Mouse (Mus musculus): ENCODE measurements around the gene Ntrk3. TPM values are rescaled to one million over a fixed set of nuclear protein-coding genes. Genes with fewer than 3 reads are reported as not detected.

The Ntrk3 gene
- polyA plus RNA-seq, 1 experiment: 75.7 TPM

DNA sequence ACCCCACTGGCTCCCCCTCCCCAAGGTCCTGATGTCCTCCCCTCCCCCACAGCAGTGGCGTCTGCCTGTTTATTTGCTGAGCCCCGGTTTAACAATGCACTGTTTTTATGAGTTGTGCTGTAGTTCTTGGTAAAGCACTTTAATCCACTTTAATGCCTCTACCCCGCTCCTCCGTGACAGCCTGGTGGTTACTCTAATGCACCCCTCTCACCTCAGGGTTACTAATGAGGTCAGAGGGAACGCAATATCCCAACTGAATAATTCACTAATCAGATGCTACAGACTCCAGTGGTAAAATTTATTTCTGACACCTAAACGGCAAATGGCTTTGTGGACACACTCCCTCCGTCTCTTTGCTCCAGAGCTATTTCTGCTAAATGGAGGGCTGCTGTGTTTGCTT is 133.9 kb downstream of the Ntrk3 start:
- peaks cover 2% of the 10 kb centered on the region; the same call in 1 of the 2 replicates for H3K4me1 ChIP-seq (ENCODE audit: control insufficient read depth, insufficient read depth, low read length)
- no peak overlapping the region for H3K4me3 ChIP-seq (ENCODE audit: insufficient read depth, low read length)
- TF ChIP-seq CTCF (IDR thresholded peaks at IDR 0.05; ENCODE audit: extremely low read depth, insufficient read depth, low read length) (no peak), POLR2A (IDR thresholded peaks at IDR 0.05; ENCODE audit: extremely low read depth, insufficient read depth, low read length) (no peak)
- H3K27ac ChIP-seq (ENCODE audit: insufficient read depth, low read length): no peak overlapping the region

DNA sequence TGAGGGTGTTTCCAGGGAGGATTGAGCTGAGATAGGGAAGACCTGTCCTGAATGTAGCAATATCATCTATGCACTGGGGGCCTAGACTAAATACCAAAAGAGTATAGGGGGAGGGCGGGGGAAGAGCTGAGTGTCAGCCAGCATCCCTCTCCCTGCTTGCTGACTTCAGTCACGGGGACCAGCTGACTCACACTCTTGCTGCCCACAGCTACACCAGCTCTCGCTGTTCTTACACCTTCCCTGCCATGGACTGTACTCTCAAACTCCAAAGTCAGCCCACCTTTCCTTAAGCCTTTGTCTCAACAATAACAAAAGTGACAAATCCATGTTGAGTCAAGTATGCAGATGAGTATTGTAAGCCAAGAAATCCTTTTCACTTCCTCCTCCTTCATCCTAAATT is 136.0 kb downstream of the Ntrk3 start:
- no peak for TF ChIP-seq POLR2A (IDR thresholded peaks at IDR 0.05; ENCODE audit: extremely low read depth, insufficient read depth, low read length)
- TF ChIP-seq CTCF (IDR thresholded peaks at IDR 0.05; ENCODE audit: extremely low read depth, insufficient read depth, low read length): no peak
- no peak overlapping the region for H3K4me3 ChIP-seq (ENCODE audit: insufficient read depth, low read length)

DNA sequence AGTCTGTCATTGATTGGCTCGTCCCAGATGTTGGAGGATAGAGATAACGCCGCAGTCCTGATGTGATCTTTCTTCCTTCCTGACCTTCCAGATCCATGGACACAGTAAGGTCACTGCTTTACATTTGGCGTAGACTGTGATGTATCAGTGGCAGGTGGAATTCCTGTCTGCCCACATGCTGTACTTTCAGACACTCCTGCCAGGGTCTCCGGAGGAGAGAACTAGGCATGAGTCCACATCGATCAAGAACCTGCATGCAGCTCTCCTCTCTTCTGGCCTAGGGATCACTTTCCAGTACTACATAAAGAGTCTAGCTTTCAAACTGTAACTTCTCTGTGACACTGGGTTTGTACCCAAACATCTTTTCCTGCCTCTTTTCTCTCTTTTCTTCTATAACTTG is 136.9 kb downstream of the Ntrk3 start:
- TF ChIP-seq CTCF (IDR thresholded peaks at IDR 0.05; ENCODE audit: extremely low read depth, insufficient read depth, low read length) (no peak), POLR2A (IDR thresholded peaks at IDR 0.05; ENCODE audit: extremely low read depth, insufficient read depth, low read length) (no peak)
- Histone ChIP-seq H3K4me1 (ENCODE audit: control insufficient read depth, insufficient read depth, low read length) (peaks cover 6% of the 10 kb centered on the region; the same call in 1 of the 2 replicates), H3K27ac (ENCODE audit: insufficient read depth, low read length) (no peak overlapping the region), H3K4me3 (ENCODE audit: insufficient read depth, low read length) (no peak overlapping the region)

More for the DNA sequence above, 136.0 kb downstream of the Ntrk3 start:
- Histone ChIP-seq H3K27ac (ENCODE audit: insufficient read depth, low read length) (no peak overlapping the region), H3K4me1 (ENCODE audit: control insufficient read depth, insufficient read depth, low read length) (peaks cover 5% of the 10 kb centered on the region; the same call in 1 of the 2 replicates)

DNA sequence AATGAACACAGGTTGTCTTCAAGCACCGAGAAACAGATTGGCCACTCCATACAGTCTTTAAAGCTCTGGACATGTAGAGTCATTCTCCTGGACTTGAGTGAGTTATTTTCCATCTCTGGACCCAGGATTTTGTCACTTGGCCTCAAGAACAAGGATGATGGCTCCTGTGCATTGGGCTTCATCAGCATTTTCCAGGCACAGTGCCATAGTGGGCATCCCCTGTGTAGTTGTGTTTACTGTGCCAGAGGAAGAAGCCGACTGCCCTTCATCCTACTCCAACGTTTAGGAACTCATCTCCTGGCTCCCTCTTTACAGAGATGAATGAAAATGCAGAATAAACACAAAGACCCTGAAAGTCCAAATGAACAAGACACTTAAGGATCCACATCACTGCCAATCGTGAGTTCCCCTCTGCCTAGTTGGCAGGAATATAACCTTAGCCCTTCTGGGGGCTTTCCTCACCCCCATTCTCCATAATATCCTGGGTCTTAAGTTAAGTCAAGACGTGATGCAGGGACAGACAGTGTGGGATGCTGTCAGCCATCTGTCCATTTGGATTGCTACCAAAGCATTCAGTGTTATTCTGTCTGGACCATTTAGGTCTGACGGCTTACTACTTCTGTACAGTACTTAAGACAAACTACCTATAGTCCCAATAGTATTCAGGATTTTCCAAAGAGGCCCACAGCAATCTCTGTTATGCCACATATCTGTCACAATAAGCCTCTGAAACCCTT is 137.7 kb downstream of the Ntrk3 start:
- H3K27ac ChIP-seq (ENCODE audit: insufficient read depth, low read length): no peak overlapping the region
- H3K4me1 ChIP-seq (ENCODE audit: control insufficient read depth, insufficient read depth, low read length): peaks cover 8% of the 10 kb centered on the region; the same call in 1 of the 2 replicates
- H3K4me3 ChIP-seq (ENCODE audit: insufficient read depth, low read length): no peak overlapping the region
- TF ChIP-seq POLR2A (IDR thresholded peaks at IDR 0.05; ENCODE audit: extremely low read depth, insufficient read depth, low read length) (no peak), CTCF (IDR thresholded peaks at IDR 0.05; ENCODE audit: extremely low read depth, insufficient read depth, low read length) (no peak)

DNA sequence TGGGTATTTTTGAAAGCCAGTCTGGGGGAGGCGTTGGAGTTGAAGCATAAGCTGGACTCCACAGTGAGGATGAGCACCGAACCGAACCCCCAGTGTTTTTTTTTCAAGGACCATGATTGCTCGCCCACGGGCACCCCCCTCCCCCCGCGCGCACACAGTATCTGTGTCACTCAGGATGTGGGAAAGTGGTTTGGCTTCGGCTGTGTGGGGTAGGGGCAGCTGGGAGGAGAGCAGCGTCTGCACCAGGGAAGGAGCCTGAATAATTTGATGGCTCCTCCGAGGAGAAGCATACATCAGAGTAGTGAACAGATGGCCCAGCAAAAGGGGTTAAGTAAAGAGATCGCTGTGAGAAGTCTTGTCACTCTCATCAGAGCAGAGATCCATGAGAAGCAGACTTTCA is 139.7 kb downstream of the Ntrk3 start:
- Histone ChIP-seq H3K4me1 (ENCODE audit: control insufficient read depth, insufficient read depth, low read length) (peaks cover 8% of the 10 kb centered on the region; the same call in 1 of the 2 replicates), H3K27ac (ENCODE audit: insufficient read depth, low read length) (no peak overlapping the region), H3K4me3 (ENCODE audit: insufficient read depth, low read length) (no peak overlapping the region)
- TF ChIP-seq POLR2A (IDR thresholded peaks at IDR 0.05; ENCODE audit: extremely low read depth, insufficient read depth, low read length) (no peak), CTCF (IDR thresholded peaks at IDR 0.05; ENCODE audit: extremely low read depth, insufficient read depth, low read length) (no peak)

DNA sequence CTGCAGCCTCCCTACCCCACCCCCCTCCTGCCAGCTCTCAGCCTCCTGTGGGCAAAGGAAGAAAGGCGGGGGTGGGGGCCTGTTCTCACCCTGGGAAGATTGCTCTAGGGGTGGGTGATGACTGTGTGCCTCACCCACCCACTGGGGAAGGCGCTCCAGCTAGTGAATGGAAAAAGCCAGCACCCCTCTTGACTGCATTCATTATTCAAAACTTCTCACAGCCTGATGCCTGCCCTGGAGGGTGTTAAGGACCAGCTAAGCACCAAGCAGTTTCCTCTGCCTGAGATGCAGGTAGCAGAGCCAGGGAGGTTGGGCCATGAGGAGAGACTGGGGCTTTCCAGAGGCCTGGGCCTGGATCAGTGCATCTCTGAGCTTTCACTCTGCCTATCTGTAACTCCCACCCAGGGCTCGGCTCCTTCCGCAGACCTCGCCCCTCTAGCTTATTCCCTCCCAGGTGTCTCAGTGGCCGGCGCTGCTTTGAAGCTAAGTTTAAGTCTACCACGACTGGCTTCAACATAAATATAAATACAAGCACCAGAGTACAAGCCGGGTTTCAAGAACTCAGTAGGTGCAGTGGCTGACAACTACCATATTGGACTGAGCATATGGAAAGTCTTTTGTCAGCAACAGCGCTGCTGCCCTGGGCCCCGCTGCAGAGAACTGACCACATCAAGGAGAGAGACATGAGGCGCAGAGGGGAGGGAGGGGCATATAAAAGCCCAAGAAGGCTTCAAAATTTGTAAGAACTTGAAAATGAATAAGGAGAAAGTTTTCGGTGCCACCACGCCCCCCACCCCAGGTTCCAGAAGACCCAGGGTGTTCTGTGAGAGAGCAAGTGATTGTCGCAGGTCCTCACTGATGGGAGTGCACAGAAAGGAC is 140.3 kb downstream of the Ntrk3 start:
- H3K27ac ChIP-seq (ENCODE audit: insufficient read depth, low read length): 0 out of 2 replicates have a peak overlapping the region, but pooled peaks have one; percentile 7
- no peak overlapping the region for H3K4me3 ChIP-seq (ENCODE audit: insufficient read depth, low read length)
- TF ChIP-seq POLR2A (IDR thresholded peaks at IDR 0.05; ENCODE audit: extremely low read depth, insufficient read depth, low read length): no peak
- no peak for TF ChIP-seq CTCF (IDR thresholded peaks at IDR 0.05; ENCODE audit: extremely low read depth, insufficient read depth, low read length)
- peaks cover 8% of the 10 kb centered on the region; the same call in 1 of the 2 replicates for H3K4me1 ChIP-seq (ENCODE audit: control insufficient read depth, insufficient read depth, low read length)

DNA sequence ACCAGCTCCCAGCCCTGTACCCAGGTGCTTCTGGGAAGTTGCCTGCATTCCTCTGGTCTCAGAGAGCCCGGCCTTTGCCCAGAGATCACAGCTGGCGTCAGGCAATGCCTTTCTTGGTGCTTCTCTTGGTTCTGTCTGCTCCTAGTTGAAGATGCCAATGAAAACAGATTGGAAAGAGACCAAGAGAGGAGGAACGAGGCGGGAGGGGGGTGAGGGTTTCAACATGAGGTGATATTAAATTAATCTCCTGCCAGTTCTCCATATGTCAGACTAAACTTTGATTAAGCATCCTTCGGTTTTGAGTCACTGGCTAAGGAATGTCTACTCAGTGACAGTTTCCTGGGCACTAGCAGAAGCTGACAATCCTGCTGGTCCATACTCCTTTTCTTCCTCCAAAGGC is 141.3 kb downstream of the Ntrk3 start:
- Histone ChIP-seq H3K4me3 (ENCODE audit: insufficient read depth, low read length) (no peak overlapping the region), H3K27ac (ENCODE audit: insufficient read depth, low read length) (no peak overlapping the region), H3K4me1 (ENCODE audit: control insufficient read depth, insufficient read depth, low read length) (peaks cover 7% of the 10 kb centered on the region; the same call in 1 of the 2 replicates)
- no peak for TF ChIP-seq CTCF (IDR thresholded peaks at IDR 0.05; ENCODE audit: extremely low read depth, insufficient read depth, low read length)
- no peak for TF ChIP-seq POLR2A (IDR thresholded peaks at IDR 0.05; ENCODE audit: extremely low read depth, insufficient read depth, low read length)

DNA sequence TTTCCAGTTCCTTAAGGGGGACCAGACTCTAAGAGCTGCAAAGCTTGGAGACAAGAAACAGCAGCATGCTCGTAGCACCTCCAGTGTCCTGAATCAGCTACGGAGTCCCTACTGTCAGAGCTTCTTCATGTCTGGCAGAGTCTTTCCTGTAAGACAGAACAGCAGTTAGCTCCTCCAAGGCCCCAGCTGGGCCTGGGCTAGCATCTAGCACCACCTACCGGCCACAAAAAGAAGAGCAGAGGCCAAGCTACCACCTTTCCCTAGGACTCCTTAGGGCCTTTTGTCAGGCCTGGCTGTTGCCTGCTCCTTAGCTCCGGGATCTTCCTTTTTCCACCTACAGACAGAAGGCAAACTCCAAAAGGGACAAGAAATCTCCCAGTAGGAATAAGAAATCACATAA is 141.9 kb downstream of the Ntrk3 start:
- Histone ChIP-seq H3K27ac (ENCODE audit: insufficient read depth, low read length) (no peak overlapping the region), H3K4me3 (ENCODE audit: insufficient read depth, low read length) (no peak overlapping the region), H3K4me1 (ENCODE audit: control insufficient read depth, insufficient read depth, low read length) (peaks cover 7% of the 10 kb centered on the region; the same call in 1 of the 2 replicates)
- TF ChIP-seq POLR2A (IDR thresholded peaks at IDR 0.05; ENCODE audit: extremely low read depth, insufficient read depth, low read length) (no peak), CTCF (IDR thresholded peaks at IDR 0.05; ENCODE audit: extremely low read depth, insufficient read depth, low read length) (peak; percentile 79)

DNA sequence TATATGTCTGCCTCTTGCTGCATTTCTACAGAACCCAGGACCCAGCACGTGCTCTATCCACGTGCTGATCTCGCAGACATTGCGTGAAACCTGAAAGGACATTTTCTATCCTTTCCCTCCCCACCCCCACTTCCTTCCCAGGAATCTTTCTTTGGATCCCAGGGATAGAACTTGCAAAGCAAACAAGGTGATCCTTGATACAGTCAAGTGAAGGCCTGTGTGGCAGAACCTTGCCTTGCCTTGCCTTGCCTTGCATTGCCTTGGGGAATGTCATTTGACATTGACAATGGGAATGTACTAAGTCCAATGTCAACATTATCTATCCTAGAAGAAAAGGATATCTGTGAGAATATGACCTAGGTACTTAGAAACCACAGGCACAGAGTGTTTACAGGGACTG is 144.9 kb downstream of the Ntrk3 start:
- Histone ChIP-seq H3K4me3 (ENCODE audit: insufficient read depth, low read length) (no peak overlapping the region), H3K4me1 (ENCODE audit: control insufficient read depth, insufficient read depth, low read length) (peaks cover 4% of the 10 kb centered on the region; the same call in 1 of the 2 replicates), H3K27ac (ENCODE audit: insufficient read depth, low read length) (no peak overlapping the region)
- TF ChIP-seq POLR2A (IDR thresholded peaks at IDR 0.05; ENCODE audit: extremely low read depth, insufficient read depth, low read length) (no peak), CTCF (IDR thresholded peaks at IDR 0.05; ENCODE audit: extremely low read depth, insufficient read depth, low read length) (no peak)
